ENCODE assay signal across 22 mouse cellular contexts in the genomic region with DNA sequence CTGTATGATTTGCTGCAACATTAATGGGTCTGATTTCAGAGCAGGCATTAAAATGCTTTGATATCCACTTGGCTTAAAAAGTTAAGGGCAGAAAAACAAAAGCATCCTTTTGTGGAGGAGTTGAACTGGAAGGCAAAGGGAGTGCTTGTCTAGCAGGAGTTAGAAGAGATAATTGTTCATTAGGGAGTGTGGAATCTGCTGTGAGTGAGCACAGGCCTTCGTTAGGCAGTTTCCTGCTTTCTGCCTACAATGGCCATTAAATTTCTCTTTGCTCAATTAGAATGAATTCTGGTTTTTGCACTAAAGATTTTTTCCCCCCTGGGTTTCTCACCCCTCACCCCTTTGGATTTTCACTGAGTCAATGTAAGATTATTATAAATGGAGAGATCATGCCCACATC.
A peak's percentile ranks its signal among the peaks of the same experiment; 100 is the strongest.
DNase-seq lines count a peak whose midpoint lies in the region; ATAC-seq and TF ChIP-seq lines count a peak whose summit lies in the region.
"Had no signal": no experiment of that assay in that cellular context is flagged by ENCODE, and none has a peak within 500 bp of the region (broad histone marks: within the 10 kb centered on the region; RNA-seq: fewer than 3 reads in every experiment).

No protein-coding gene starts in this region.

- no peak for TF ChIP-seq POLR2A in brain, embryonic 14.5 days (IDR thresholded peaks at IDR 0.05; ENCODE audit: borderline replicate concordance, extremely low read depth, insufficient read depth, insufficient read length, poor library complexity, severe bottlenecking)

- ATAC-seq in frontal cortex, adult (ENCODE audit: low TSS enrichment), result no peak
- ATAC-seq: activated CD4-positive, CD25-positive, alpha-beta regulatory T cell, adult 4 months; forebrain, embryonic 13.5 days; forebrain, embryonic 15.5 days; forebrain, postnatal 0 days; Patski had no signal

- TF ChIP-seq CTCF in brain, embryonic 14.5 days (IDR thresholded peaks at IDR 0.05; ENCODE audit: borderline replicate concordance, extremely low read depth, insufficient read depth, insufficient read length), result no peak

- peak; percentile 16 for DNase-seq in testis, postnatal 14 days (ENCODE audit: low spot score)
- DNase-seq in testis, postnatal 10 days (ENCODE audit: low spot score), result no peak
- DNase-seq in brain, embryonic 14.5 days (ENCODE audit: low read depth), result peak; percentile 41
- DNase-seq in retina, embryonic 14.5 days (ENCODE audit: low spot score), result peak; percentile 69
- no peak for DNase-seq in ovary, postnatal 14 days (ENCODE audit: low spot score)
- DNase-seq in gastrocnemius, postnatal 10 days, result no peak
- DNase-seq: adrenal gland, adult 8-10 months; adrenal gland, postnatal 14 days; adrenal gland, postnatal 36 days; cerebellum, adult 11 months; cerebellum, adult 18-20 months; cerebellum, adult 8-10 months; cerebellum, adult 9-11 months; cerebellum, postnatal 14 days; cerebellum, postnatal 36 days; embryo, embryonic 11 days; forebrain, postnatal 0 days had no signal

Comparison
In these comparisons a context has a peak if more than half of its experiments do, and no peak if none do; other contexts are left out.
1. DNase-seq: peak in testis, postnatal 14 days (single experiment), brain, embryonic 14.5 days (single experiment) and retina, embryonic 14.5 days (single experiment); none in testis, postnatal 10 days (single experiment), ovary, postnatal 14 days (single experiment) and gastrocnemius, postnatal 10 days (single experiment).